Mouse (Mus musculus): Measurements from ENCODE around the gene Auh. TPM values are rescaled to one million over a fixed set of nuclear protein-coding genes. Genes with fewer than 3 reads are reported as not detected.

The Auh gene
- polyA plus RNA-seq, 1 experiment, result 24.9 TPM

DNA sequence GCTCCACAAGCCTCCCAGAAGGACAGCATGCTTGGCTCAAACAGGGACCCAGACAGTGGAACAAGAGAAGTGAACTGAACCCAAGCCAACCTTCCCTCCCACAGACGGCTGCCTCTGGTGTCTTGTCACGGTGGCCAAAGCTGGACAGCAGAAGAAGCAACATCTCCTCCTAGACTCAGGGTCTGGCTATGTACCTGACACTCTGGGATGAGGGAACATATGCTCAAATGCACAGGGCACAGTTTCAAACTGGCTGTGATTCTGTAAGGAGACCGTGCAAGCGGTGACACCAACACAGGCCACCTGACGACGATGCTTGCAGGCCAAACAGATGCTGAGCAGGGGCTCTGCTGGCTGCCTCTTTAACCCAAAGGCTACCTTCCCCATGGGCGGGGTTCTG lies 42.7 kb downstream of the Auh start:
- DNase-seq, result no peak
- WGBS, result 82% methylated on average over 7 of the region's 7 CpGs
- no peaks in the 10 kb centered on the region for H3K4me1 ChIP-seq (ENCODE audit: control insufficient read depth, insufficient read depth, low read length)
- H3K4me3 ChIP-seq (replicated peaks; ENCODE audit: extremely low read depth, low read depth, low read length), result no peak overlapping the region
- TF ChIP-seq POLR2A (IDR thresholded peaks at IDR 0.05; ENCODE audit: borderline replicate concordance, extremely low read depth, low read depth, low read length) (no peak), CTCF (IDR thresholded peaks at IDR 0.05; ENCODE audit: insufficient read depth, low read length) (no peak)

GRCm38 (mm10) chr13:52883960-52884326 lies 45.5 kb downstream of the Auh start:
- no peak for TF ChIP-seq CTCF (IDR thresholded peaks at IDR 0.05; ENCODE audit: insufficient read depth, low read length)
- no peak for TF ChIP-seq POLR2A (IDR thresholded peaks at IDR 0.05; ENCODE audit: borderline replicate concordance, extremely low read depth, low read depth, low read length)
- DNase-seq, result no peak
- 80% methylated on average over 4 of the region's 4 CpGs for WGBS
- Histone ChIP-seq H3K4me3 (replicated peaks; ENCODE audit: extremely low read depth, low read depth, low read length) (no peak overlapping the region), H3K4me1 (ENCODE audit: control insufficient read depth, insufficient read depth, low read length) (no peaks in the 10 kb centered on the region)

- no peak for DNase-seq
- no peak overlapping the region for H3K4me3 ChIP-seq (replicated peaks; ENCODE audit: extremely low read depth, low read depth, low read length)
- 82% methylated on average over 17 of the region's 19 CpGs for WGBS
- no peak for TF ChIP-seq CTCF (IDR thresholded peaks at IDR 0.05; ENCODE audit: insufficient read depth, low read length)
- TF ChIP-seq POLR2A (IDR thresholded peaks at IDR 0.05; ENCODE audit: borderline replicate concordance, extremely low read depth, low read depth, low read length), result no peak
- H3K4me1 ChIP-seq (ENCODE audit: control insufficient read depth, insufficient read depth, low read length), result no peaks in the 10 kb centered on the region
Measured at GRCm38 (mm10) chr13:52883084-52883959, 46.2 kb downstream of the Auh start.

DNA sequence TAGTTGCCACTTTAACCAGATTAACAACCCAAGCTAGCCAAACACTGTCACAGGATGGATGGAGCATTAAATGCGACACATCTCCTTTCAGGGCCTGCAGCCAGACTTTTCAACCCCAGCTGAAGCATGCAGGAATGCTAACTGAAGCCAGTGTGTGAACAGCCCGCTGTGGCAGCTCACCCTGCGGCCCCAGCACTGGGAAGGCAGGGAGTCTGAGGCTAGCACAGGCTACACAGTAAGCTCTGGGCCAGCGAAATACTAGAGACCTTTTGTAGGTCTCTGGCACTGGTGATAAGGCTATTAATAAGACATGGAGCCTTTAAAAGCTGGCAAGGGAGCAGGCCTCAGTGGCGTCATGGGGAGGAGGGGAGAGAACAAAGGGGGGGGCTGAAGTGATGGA lies 49.1 kb downstream of the Auh start:
- Histone ChIP-seq H3K4me1 (ENCODE audit: control insufficient read depth, insufficient read depth, low read length) (no peaks in the 10 kb centered on the region), H3K4me3 (replicated peaks; ENCODE audit: extremely low read depth, low read depth, low read length) (no peak overlapping the region)
- TF ChIP-seq CTCF (IDR thresholded peaks at IDR 0.05; ENCODE audit: insufficient read depth, low read length) (no peak), POLR2A (IDR thresholded peaks at IDR 0.05; ENCODE audit: borderline replicate concordance, extremely low read depth, low read depth, low read length) (no peak)
- DNase-seq, result no peak
- 64% methylated on average over 5 of the region's 5 CpGs for WGBS

- Histone ChIP-seq H3K4me3 (replicated peaks; ENCODE audit: extremely low read depth, low read depth, low read length) (no peak overlapping the region), H3K4me1 (ENCODE audit: control insufficient read depth, insufficient read depth, low read length) (no peaks in the 10 kb centered on the region)
- TF ChIP-seq CTCF (IDR thresholded peaks at IDR 0.05; ENCODE audit: insufficient read depth, low read length) (no peak), POLR2A (IDR thresholded peaks at IDR 0.05; ENCODE audit: borderline replicate concordance, extremely low read depth, low read depth, low read length) (no peak)
- WGBS, result 73% methylated on average over 12 of the region's 12 CpGs
- DNase-seq, result no peak
Measured at GRCm38 (mm10) chr13:52879918-52880317, 49.6 kb downstream of the Auh start.

DNA sequence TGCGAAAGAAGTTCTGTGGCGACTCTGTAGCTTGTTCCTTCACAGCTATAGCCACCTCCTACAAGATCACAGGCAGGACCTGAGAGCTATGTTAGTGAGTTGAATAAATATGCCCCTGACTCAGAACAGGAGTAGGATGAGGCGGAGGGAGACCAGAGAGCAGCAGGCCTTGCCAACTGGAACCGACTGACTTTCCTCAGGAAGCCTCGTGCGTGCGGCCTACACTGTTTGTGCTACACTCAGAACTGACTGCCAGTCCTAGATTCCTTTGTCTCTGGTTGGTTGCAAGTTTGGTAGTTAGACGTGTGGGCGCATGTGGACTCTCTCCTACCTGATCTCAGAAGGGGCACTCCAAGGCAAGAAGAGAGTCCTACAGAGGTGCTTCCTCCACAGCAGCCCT lies 50.2 kb downstream of the Auh start:
- 79% methylated on average over 9 of the region's 9 CpGs for WGBS
- no peak for DNase-seq
- no peak overlapping the region for H3K4me3 ChIP-seq (replicated peaks; ENCODE audit: extremely low read depth, low read depth, low read length)
- no peaks in the 10 kb centered on the region for H3K4me1 ChIP-seq (ENCODE audit: control insufficient read depth, insufficient read depth, low read length)
- no peak for TF ChIP-seq CTCF (IDR thresholded peaks at IDR 0.05; ENCODE audit: insufficient read depth, low read length)
- TF ChIP-seq POLR2A (IDR thresholded peaks at IDR 0.05; ENCODE audit: borderline replicate concordance, extremely low read depth, low read depth, low read length), result no peak

- Histone ChIP-seq H3K4me1 (ENCODE audit: control insufficient read depth, insufficient read depth, low read length) (no peaks in the 10 kb centered on the region), H3K4me3 (replicated peaks; ENCODE audit: extremely low read depth, low read depth, low read length) (no peak overlapping the region)
- TF ChIP-seq CTCF (IDR thresholded peaks at IDR 0.05; ENCODE audit: insufficient read depth, low read length) (no peak), POLR2A (IDR thresholded peaks at IDR 0.05; ENCODE audit: borderline replicate concordance, extremely low read depth, low read depth, low read length) (no peak)
- 85% methylated on average over 7 of the region's 7 CpGs for WGBS
- no peak for DNase-seq
Measured at GRCm38 (mm10) chr13:52878823-52879222, 50.7 kb downstream of the Auh start.

- Histone ChIP-seq H3K4me3 (replicated peaks; ENCODE audit: extremely low read depth, low read depth, low read length) (no peak overlapping the region), H3K4me1 (ENCODE audit: control insufficient read depth, insufficient read depth, low read length) (no peaks in the 10 kb centered on the region)
- TF ChIP-seq CTCF (IDR thresholded peaks at IDR 0.05; ENCODE audit: insufficient read depth, low read length) (no peak), POLR2A (IDR thresholded peaks at IDR 0.05; ENCODE audit: borderline replicate concordance, extremely low read depth, low read depth, low read length) (no peak)
- no peak for DNase-seq
- WGBS, result 84% methylated on average over 25 of the region's 25 CpGs
Measured at GRCm38 (mm10) chr13:52875541-52876325, 53.7 kb downstream of the Auh start.

- H3K4me1 ChIP-seq (ENCODE audit: control insufficient read depth, insufficient read depth, low read length), result no peaks in the 10 kb centered on the region
- H3K4me3 ChIP-seq (replicated peaks; ENCODE audit: extremely low read depth, low read depth, low read length), result no peak overlapping the region
- TF ChIP-seq POLR2A (IDR thresholded peaks at IDR 0.05; ENCODE audit: borderline replicate concordance, extremely low read depth, low read depth, low read length) (no peak), CTCF (IDR thresholded peaks at IDR 0.05; ENCODE audit: insufficient read depth, low read length) (no peak)
- WGBS, result 58% methylated on average over 6 of the region's 6 CpGs
- DNase-seq, result no peak
Measured at GRCm38 (mm10) chr13:52875089-52875488, 54.4 kb downstream of the Auh start.

Data from lung, adult 2 months (tissue).